Mouse (Mus musculus) large intestine, adult 2 months (tissue): ENCODE results near the gene Edil3. TPM values are rescaled to one million over a fixed set of nuclear protein-coding genes. Genes with fewer than 3 reads are reported as not detected.

Source experiments
- DNase-seq: peaks from one replicate; pipeline ENCODE4 v3.0.0-alpha.2; 2012; ENCODE audit warnings: low read depth, low spot score
- WGBS: fragments of 180-500 bp; shearing (Covaris S2); methylation state at CpG from one replicate; pipeline ENCODE4 v1.1.7; 2018; 5-methylcytosine and 5-hydroxymethylcytosine counted together
- polyA plus RNA-seq: library from polyadenylated mRNA; depleted of rRNA; stranded (reverse); fragments of >200 nt; gene quantifications from 2 replicates; pipeline ENCODE4 v1.2.3, GENCODE M21; 2012; rRNA removed

Edil3 gene
- 0.29 and 0.42 TPM in 2 replicates for polyA plus RNA-seq

GRCm38 (mm10) chr13:88821440-88822331 lies at the start of gene Edil3:
TSS of gene Edil3 (plus strand) at chr13:88821472.
- DNase-seq: no peak
- WGBS: 2% methylated on average over 58 of the region's 60 CpGs

- WGBS: 76% methylated on average over 1 of the region's 1 CpGs
- DNase-seq: no peak
These were observed 22.1 kb upstream of the Edil3 start for GRCm38 (mm10) chr13:88799186-88799585.

GRCm38 (mm10) chr13:88801006-88801405 lies 20.3 kb upstream of the Edil3 start:
- WGBS: 85% methylated on average over 1 of the region's 1 CpGs
- DNase-seq: no peak

GRCm38 (mm10) chr13:88805838-88806237 lies 15.4 kb upstream of the Edil3 start:
- no peak for DNase-seq
- 26% methylated on average over 1 of the region's 1 CpGs for WGBS

GRCm38 (mm10) chr13:88806269-88806668 lies 15.0 kb upstream of the Edil3 start:
- DNase-seq: no peak
- WGBS: 77% methylated on average over 3 of the region's 3 CpGs

GRCm38 (mm10) chr13:88810097-88810496 lies 11.2 kb upstream of the Edil3 start:
- DNase-seq: no peak
- WGBS: 78% methylated on average over 1 of the region's 1 CpGs

- WGBS: 28% methylated on average over 5 of the region's 5 CpGs
- DNase-seq: no peak
These were observed 475 bp upstream of the Edil3 start for GRCm38 (mm10) chr13:88820686-88821308.

- WGBS: 36% methylated on average over 10 of the region's 10 CpGs
- DNase-seq: no peak
These were observed 1.1 kb downstream of the Edil3 start for GRCm38 (mm10) chr13:88822332-88822895.

- 42% methylated on average over 10 of the region's 10 CpGs for WGBS
- DNase-seq: no peak
These were observed 1.8 kb downstream of the Edil3 start for GRCm38 (mm10) chr13:88822976-88823521.

GRCm38 (mm10) chr13:88823522-88824419 lies 2.5 kb downstream of the Edil3 start:
- DNase-seq: no peak
- WGBS: 3% methylated on average over 25 of the region's 25 CpGs

GRCm38 (mm10) chr13:88824441-88824840 lies 3.2 kb downstream of the Edil3 start:
- 40% methylated on average over 4 of the region's 4 CpGs for WGBS

GRCm38 (mm10) chr13:88828362-88828761 lies 7.1 kb downstream of the Edil3 start:
- no peak for DNase-seq
- WGBS: 45% methylated on average over 10 of the region's 10 CpGs

More at GRCm38 (mm10) chr13:88824441-88824840, 3.2 kb downstream of the Edil3 start:
- DNase-seq: no peak

- WGBS: 80% methylated on average over 1 of the region's 1 CpGs
These were observed 12.5 kb downstream of the Edil3 start for GRCm38 (mm10) chr13:88833732-88834131.

GRCm38 (mm10) chr13:88849739-88850138 lies 28.5 kb downstream of the Edil3 start:
- DNase-seq: no peak
- 67% methylated on average over 4 of the region's 4 CpGs for WGBS

More at GRCm38 (mm10) chr13:88833732-88834131, 12.5 kb downstream of the Edil3 start:
- no peak for DNase-seq

GRCm38 (mm10) chr13:88879960-88880359 lies 58.7 kb downstream of the Edil3 start:
- DNase-seq: no peak
- WGBS: 37% methylated on average over 2 of the region's 2 CpGs

- DNase-seq: no peak
- WGBS: 70% methylated on average over 3 of the region's 3 CpGs
These were observed 69.5 kb downstream of the Edil3 start for GRCm38 (mm10) chr13:88890728-88891127.

- no peak for DNase-seq
- 82% methylated on average over 3 of the region's 3 CpGs for WGBS
These were observed 78.8 kb downstream of the Edil3 start for GRCm38 (mm10) chr13:88900046-88900445.

GRCm38 (mm10) chr13:88907405-88907804 lies 86.1 kb downstream of the Edil3 start:
- DNase-seq: no peak
- 89% methylated on average over 1 of the region's 1 CpGs for WGBS

- DNase-seq: no peak
- WGBS: 56% methylated on average over 1 of the region's 1 CpGs
These were observed 86.9 kb downstream of the Edil3 start for GRCm38 (mm10) chr13:88908187-88908586.
